Mouse (Mus musculus): Measurements from ENCODE around the gene Twnk. TPM values are rescaled to one million over a fixed set of nuclear protein-coding genes. Genes with fewer than 3 reads are reported as not detected.
A peak's percentile ranks its signal among the peaks of the same experiment; 100 is the strongest.

Gene Twnk
- polyA plus RNA-seq, 1 experiment from 2014 or later, result 12.4 TPM

DNA sequence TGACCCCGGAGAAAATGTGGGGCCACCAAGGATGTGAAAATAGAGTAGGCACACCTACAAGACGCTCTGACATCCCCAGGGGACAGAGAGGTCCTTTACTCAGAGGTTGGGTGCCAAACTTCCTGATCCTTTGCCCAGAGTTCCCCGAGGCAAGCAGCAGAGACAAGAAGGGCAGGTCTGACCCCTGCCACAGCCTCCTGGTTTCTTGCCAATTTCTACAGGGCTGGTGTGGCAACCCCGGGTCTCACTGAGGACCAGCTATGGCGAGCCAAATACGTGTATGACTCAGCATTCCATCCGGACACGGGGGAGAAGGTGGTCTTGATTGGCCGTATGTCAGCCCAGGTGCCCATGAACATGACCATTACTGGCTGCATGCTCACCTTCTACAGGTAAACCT lies 44.1 kb downstream of the Twnk start:
- 75% methylated on average over 9 of the region's 9 CpGs for WGBS
- Histone ChIP-seq H3K9ac (ENCODE audit: low read depth, low read length) (no peak overlapping the region), H3K4me2 (ENCODE audit: low read length) (peak overlapping the region; percentile 75)

DNA sequence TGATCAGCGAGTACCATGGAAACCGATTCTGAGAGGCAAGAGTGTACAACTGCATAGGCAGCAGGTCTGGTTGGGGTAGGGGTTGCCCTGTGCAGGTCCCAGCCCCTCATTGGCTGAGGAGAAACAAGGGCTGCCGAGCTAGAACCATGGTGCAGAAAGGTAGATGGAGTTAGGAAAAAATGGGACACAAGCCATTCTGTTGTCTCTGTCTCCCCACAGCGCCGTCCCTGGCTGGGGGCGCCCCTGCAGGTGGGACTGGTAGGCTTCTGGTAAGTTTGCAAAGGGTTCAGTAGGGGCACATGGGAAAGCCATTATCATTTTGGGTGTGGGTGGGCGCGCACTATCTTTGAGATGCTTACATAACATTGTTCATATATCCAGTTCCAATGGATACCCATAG lies 48.0 kb downstream of the Twnk start:
- no peak overlapping the region for H3K9ac ChIP-seq (ENCODE audit: low read depth, low read length)
- H3K27ac ChIP-seq (ENCODE audit: low read depth, low read length), result no peak overlapping the region
- peaks cover 20% of the 10 kb centered on the region for H3K36me3 ChIP-seq (ENCODE audit: control insufficient read depth, insufficient read depth, low read length)
- no peak overlapping the region for H3K4me2 ChIP-seq (ENCODE audit: low read length)
- H3K27me3 ChIP-seq (replicated peaks; ENCODE audit: control insufficient read depth, insufficient read depth, low read length), result no peaks in the 10 kb centered on the region
- H3K4me3 ChIP-seq (ENCODE audit: low read length), result no peak overlapping the region
- no peaks in the 10 kb centered on the region for H3K9me3 ChIP-seq (ENCODE audit: control insufficient read depth, low read length)
- ATAC-seq, result no peak
- H3K4me1 ChIP-seq (ENCODE audit: control insufficient read depth, insufficient read depth, low read depth, low read length), result peaks cover 27% of the 10 kb centered on the region
- 89% methylated on average over 8 of the region's 8 CpGs for WGBS

More for the DNA sequence above, 44.1 kb downstream of the Twnk start:
- H3K4me3 ChIP-seq (ENCODE audit: low read length), result no peak overlapping the region; the same call in 1 of the 2 replicates
- no peaks in the 10 kb centered on the region for H3K27me3 ChIP-seq (replicated peaks; ENCODE audit: control insufficient read depth, insufficient read depth, low read length)
- no peaks in the 10 kb centered on the region for H3K9me3 ChIP-seq (ENCODE audit: control insufficient read depth, low read length)
- H3K36me3 ChIP-seq (ENCODE audit: control insufficient read depth, insufficient read depth, low read length), result peaks cover 16% of the 10 kb centered on the region
- ATAC-seq, result no peak
- H3K27ac ChIP-seq (ENCODE audit: low read depth, low read length), result no peak overlapping the region
- H3K4me1 ChIP-seq (ENCODE audit: control insufficient read depth, insufficient read depth, low read depth, low read length), result peaks cover 26% of the 10 kb centered on the region

DNA sequence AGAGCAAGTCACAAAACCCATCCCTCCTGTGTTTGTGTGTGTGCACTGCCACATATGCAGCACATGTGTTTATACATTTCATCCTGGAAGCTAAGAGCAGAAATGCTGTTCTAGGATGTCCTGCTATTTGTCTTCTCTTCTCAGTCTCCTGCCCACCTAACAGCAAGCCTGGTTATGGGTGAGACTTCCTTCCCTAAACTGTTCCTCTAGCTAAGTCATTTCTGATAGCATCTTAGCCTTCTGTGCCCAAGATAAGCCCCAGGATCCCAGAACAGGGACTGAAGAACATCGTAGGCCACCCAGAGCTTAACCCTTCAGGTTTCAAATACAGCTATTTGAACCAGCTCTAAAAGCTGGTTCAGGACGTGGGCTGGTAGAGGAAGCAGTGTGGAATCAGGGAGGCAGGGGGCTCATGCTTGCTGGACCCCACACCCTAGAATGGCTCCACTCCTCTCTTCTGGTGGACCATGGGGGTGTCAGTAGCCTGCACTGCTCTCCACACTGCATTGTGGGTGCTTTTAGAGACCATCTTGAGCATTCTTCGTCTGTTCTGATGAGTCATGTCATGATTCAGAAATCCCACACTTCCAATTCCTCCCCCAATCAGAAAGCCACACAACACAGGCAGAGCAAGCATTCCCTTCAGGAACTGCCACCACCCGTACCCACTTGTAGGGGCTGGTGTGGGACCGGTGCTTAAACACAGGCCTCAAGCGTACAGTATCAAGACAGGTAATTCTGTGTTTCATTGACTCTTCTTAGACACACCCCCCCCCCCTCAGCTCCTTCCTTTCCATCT lies 49.6 kb downstream of the Twnk start:
- Histone ChIP-seq H3K36me3 (ENCODE audit: control insufficient read depth, insufficient read depth, low read length) (peaks cover 20% of the 10 kb centered on the region), H3K4me1 (ENCODE audit: control insufficient read depth, insufficient read depth, low read depth, low read length) (peaks cover 19% of the 10 kb centered on the region), H3K27ac (ENCODE audit: low read depth, low read length) (no peak overlapping the region), H3K27me3 (replicated peaks; ENCODE audit: control insufficient read depth, insufficient read depth, low read length) (no peaks in the 10 kb centered on the region), H3K9ac (ENCODE audit: low read depth, low read length) (no peak overlapping the region), H3K9me3 (ENCODE audit: control insufficient read depth, low read length) (no peaks in the 10 kb centered on the region), H3K4me2 (ENCODE audit: low read length) (no peak overlapping the region), H3K4me3 (ENCODE audit: low read length) (no peak overlapping the region)
- WGBS, result 80% methylated on average over 6 of the region's 6 CpGs
- no peak for ATAC-seq

DNA sequence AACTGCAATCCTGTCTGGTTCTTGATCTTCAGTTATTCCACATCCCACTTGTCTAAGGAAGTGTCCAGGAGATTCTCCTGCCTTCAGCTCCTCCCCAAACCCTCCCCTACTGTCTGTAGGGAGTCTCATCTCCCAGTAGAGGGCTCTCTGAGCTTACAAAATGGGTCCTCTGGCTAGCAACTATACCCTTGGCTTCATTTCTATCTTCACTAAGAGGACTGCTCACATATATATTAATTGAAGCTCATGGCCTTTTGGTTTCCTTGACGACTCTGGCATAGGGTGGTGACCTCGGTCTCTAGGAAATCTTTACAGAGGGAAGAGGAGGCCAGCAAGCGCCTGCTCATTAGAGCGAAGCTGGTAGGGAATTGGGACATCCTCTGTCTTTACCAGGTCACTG lies 50.9 kb downstream of the Twnk start:
- ATAC-seq, result no peak
- peaks cover 20% of the 10 kb centered on the region for H3K36me3 ChIP-seq (ENCODE audit: control insufficient read depth, insufficient read depth, low read length)
- H3K27me3 ChIP-seq (replicated peaks; ENCODE audit: control insufficient read depth, insufficient read depth, low read length), result no peaks in the 10 kb centered on the region
- H3K9me3 ChIP-seq (ENCODE audit: control insufficient read depth, low read length), result no peaks in the 10 kb centered on the region
- no peak overlapping the region for H3K9ac ChIP-seq (ENCODE audit: low read depth, low read length)
- 46% methylated on average over 4 of the region's 4 CpGs for WGBS
- peaks cover 19% of the 10 kb centered on the region for H3K4me1 ChIP-seq (ENCODE audit: control insufficient read depth, insufficient read depth, low read depth, low read length)
- H3K4me3 ChIP-seq (ENCODE audit: low read length), result no peak overlapping the region
- no peak overlapping the region for H3K27ac ChIP-seq (ENCODE audit: low read depth, low read length)
- H3K4me2 ChIP-seq (ENCODE audit: low read length), result no peak overlapping the region

DNA sequence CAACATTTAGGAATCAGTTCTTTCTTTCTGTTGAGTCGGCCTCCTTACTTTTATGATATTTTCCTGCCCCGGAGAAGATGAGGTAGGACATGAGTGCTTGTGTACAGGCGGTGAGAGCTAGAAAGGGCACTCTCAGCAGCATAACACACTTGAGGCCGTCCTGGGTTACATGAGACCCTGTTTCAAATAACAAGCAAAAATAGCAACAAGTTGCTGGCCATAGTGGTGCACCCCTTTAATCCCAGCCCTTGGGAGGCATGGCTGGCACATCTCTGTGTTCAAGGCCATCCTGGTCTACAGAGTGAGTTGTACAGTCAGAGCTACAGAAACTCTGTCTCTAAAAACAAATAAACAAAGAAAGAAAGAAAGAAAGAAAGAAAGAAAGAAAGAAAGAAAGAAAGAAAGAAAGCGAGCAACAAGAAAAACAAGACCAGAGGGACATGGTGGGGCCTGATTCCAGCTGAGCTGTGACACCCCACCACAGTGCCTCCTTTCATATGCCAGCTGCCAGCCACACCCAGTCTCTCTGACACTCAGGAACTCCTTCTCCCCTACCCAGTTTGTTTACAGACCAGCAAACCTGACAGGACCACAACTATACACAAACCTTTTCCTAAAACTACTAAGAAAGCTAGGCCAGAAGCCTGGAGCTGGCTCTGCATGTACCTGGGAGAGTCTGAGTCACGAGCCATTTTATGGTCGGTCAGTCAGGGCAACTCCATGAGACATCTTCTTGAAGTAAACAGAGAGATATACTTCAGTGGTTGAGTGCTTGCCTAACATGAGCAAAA lies 51.6 kb downstream of the Twnk start:
- peak overlapping the region; percentile 45; the same call in 1 of the 2 replicates for H3K4me3 ChIP-seq (ENCODE audit: low read length)
- peak overlapping the region; percentile 91 for H3K27ac ChIP-seq (ENCODE audit: low read depth, low read length)
- H3K4me2 ChIP-seq (ENCODE audit: low read length), result peak overlapping the region; percentile 66
- 74% methylated on average over 7 of the region's 7 CpGs for WGBS
- ATAC-seq, result no peak
- no peaks in the 10 kb centered on the region for H3K27me3 ChIP-seq (replicated peaks; ENCODE audit: control insufficient read depth, insufficient read depth, low read length)
- peak overlapping the region; percentile 48; the same call in 1 of the 2 replicates for H3K9ac ChIP-seq (ENCODE audit: low read depth, low read length)
- peaks cover 19% of the 10 kb centered on the region for H3K4me1 ChIP-seq (ENCODE audit: control insufficient read depth, insufficient read depth, low read depth, low read length)
- H3K36me3 ChIP-seq (ENCODE audit: control insufficient read depth, insufficient read depth, low read length), result peaks cover 20% of the 10 kb centered on the region
- H3K9me3 ChIP-seq (ENCODE audit: control insufficient read depth, low read length), result no peaks in the 10 kb centered on the region

DNA sequence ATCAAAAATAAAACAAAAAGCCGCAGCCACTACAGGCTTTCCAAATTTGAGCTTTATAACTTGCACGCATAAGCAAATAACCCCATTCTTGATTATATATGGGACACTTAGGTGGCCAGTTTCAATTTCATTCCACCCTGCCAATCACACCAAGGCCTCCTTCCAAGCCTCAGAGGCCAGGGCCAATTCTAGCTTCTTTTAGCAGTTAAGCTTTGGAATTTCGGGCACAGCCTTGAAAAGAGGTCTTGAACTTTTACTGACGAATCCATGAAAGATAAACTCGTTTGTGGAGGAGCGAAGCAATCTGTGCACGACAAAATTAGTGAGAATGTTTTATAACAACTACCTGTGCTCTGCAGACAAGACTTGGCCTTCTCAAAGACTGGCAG lies 52.3 kb downstream of the Twnk start:
- Histone ChIP-seq H3K36me3 (ENCODE audit: control insufficient read depth, insufficient read depth, low read length) (peaks cover 15% of the 10 kb centered on the region), H3K4me3 (ENCODE audit: low read length) (peak overlapping the region; percentile 45), H3K4me2 (ENCODE audit: low read length) (peak overlapping the region; percentile 66), H3K27me3 (replicated peaks; ENCODE audit: control insufficient read depth, insufficient read depth, low read length) (no peaks in the 10 kb centered on the region), H3K9ac (ENCODE audit: low read depth, low read length) (peak overlapping the region; percentile 73), H3K27ac (ENCODE audit: low read depth, low read length) (peak overlapping the region; percentile 91), H3K9me3 (ENCODE audit: control insufficient read depth, low read length) (no peaks in the 10 kb centered on the region), H3K4me1 (ENCODE audit: control insufficient read depth, insufficient read depth, low read depth, low read length) (peaks cover 19% of the 10 kb centered on the region)
- 53% methylated on average over 7 of the region's 7 CpGs for whole genome bisulfite sequencing
- ATAC-seq, result no peak

DNA sequence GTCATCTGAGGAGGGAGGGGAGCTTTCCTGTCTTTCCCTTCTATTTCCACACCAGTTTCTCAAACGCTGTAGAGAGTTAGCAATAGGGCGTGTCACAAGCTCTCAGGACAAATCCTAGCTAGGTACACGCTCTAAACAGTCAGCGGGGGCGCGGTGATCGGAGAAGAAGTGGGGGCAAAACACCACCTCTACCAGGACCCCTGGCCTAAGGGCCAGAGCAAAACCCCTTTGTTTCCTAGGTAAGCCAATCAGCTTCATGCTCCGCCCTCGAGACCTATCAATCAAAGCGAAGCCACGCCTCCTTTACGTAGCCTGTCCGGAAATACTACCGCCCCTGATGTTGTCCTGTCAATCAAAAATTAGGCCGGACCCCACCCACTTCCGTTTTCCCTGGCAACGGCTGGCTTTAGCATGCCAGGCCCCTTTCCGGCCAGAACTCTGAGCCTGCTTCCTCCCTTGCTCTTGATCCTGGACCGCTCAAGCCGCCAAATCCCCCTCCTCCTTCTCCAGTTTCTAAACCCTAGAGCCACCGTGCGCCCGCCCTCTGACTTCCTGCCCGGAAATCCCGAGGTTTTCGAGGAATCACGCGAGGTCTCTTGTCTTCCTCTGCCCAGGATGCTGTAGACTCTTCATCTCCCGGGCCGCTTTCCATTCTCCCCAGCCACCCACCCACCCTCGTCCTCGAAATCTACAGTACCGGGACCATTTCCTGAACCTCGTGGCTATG lies 52.8 kb downstream of the Twnk start:
- H3K4me1 ChIP-seq (ENCODE audit: control insufficient read depth, insufficient read depth, low read depth, low read length), result peaks cover 19% of the 10 kb centered on the region
- WGBS, result under 1% methylated on average over 34 of the region's 34 CpGs

DNA sequence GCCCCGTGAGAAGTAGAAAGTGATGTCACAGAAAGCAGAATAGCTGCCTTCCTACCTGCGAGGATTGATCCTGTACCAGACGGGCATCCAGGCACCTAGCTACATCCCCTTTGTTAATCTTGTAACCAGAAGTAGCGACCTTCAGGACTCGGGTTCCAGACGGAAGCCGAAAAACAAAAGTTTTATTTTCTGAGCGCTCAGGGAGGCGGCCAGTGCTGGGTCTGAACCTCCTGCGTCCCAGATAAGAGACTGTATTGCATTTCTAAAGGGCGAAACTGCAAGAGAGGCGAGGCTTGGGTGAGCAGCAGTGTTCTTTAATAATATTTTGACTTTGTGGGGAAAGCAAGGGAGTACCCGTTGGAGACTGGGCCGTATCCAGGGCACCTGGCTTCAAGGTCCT lies 53.4 kb downstream of the Twnk start:
- Histone ChIP-seq H3K9ac (ENCODE audit: low read depth, low read length) (peak overlapping the region; percentile 67), H3K36me3 (ENCODE audit: control insufficient read depth, insufficient read depth, low read length) (peaks cover 8% of the 10 kb centered on the region), H3K4me2 (ENCODE audit: low read length) (peak overlapping the region; percentile 66), H3K9me3 (ENCODE audit: control insufficient read depth, low read length) (no peaks in the 10 kb centered on the region), H3K27ac (ENCODE audit: low read depth, low read length) (peak overlapping the region; percentile 95), H3K4me1 (ENCODE audit: control insufficient read depth, insufficient read depth, low read depth, low read length) (peaks cover 20% of the 10 kb centered on the region), H3K4me3 (ENCODE audit: low read length) (peak overlapping the region; percentile 45), H3K27me3 (replicated peaks; ENCODE audit: control insufficient read depth, insufficient read depth, low read length) (no peaks in the 10 kb centered on the region)
- ATAC-seq, result no peak
- WGBS, result 2% methylated on average over 14 of the region's 14 CpGs

More for the DNA sequence above, 52.8 kb downstream of the Twnk start:
- H3K27ac ChIP-seq (ENCODE audit: low read depth, low read length), result peak overlapping the region; percentile 95
- peak; percentile 95 for ATAC-seq
- H3K9ac ChIP-seq (ENCODE audit: low read depth, low read length), result peak overlapping the region; percentile 73
- peaks cover 11% of the 10 kb centered on the region for H3K36me3 ChIP-seq (ENCODE audit: control insufficient read depth, insufficient read depth, low read length)
- H3K4me2 ChIP-seq (ENCODE audit: low read length), result peak overlapping the region; percentile 66
- no peaks in the 10 kb centered on the region for H3K9me3 ChIP-seq (ENCODE audit: control insufficient read depth, low read length)
- no peaks in the 10 kb centered on the region for H3K27me3 ChIP-seq (replicated peaks; ENCODE audit: control insufficient read depth, insufficient read depth, low read length)
- peak overlapping the region; percentile 45 for H3K4me3 ChIP-seq (ENCODE audit: low read length)

Measured in hindbrain, embryonic 16.5 days (tissue).